Mouse (Mus musculus): ENCODE data around the gene Emc4.

The Emc4 gene

GRCm38 (mm10) chr2:112367726-112368673 lies at the start of gene Emc4:
Gene Emc4 (minus strand): TSS chr2:112368027.
- in situ Hi-C loops (cut with MboI; ENCODE audit: unreplicated experiment in 2 of 2), result loop anchor here in 1 of 2 experiments (5.0 kb wide), 1 partner anchor 106 kb away; the partner anchor contains the start of gene Nop10

DNA sequence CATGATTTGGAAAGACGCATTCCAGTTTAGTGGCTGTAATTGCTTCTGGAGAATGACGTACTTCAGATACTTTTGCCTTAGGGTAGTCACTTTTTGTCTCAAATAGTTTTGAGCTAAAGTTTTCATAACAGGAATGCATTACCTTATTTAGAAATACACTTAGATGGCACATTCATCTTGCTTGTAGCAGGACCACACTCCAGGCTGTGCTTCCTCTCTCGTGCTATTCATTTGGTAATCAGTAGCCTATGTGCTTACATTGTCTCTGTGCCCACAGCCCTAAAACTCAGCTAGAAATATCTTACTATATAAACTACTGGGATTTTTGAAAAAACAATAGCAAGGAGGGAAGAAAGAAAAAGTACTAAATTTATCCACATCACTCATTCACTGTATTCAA lies 39.2 kb upstream of the Emc4 start:
- in situ Hi-C loops (cut with MboI; ENCODE audit: unreplicated experiment in 2 of 2), result no loop called here

- in situ Hi-C loops (cut with MboI; ENCODE audit: unreplicated experiment in 2 of 2), result loop anchor here in 1 of 2 experiments (25.0 kb wide), 2 partner anchors 366 to 1441 kb away; partner anchors contain the start of genes Arhgap11a and Scg5
Observed at GRCm38 (mm10) chr2:112396649-112397048, 28.8 kb upstream of the Emc4 start.

DNA sequence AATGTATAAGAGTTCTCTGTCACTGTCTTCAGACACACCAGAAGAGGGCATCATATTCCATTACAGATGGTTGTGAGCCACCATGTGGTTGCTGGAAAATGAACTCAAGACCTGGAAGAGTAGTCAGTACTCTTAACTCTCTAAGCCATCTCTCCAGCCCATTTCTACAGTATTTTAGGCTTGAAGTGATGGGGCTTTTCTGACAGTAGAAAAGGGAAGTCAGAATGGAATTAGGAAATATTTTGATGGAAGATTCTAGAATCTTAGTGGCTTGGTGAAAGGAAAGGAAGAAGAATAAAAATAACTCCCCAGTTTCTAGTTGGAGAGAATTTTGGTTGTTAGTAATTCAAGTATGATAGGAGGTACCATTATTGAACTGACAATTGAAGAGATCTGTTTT lies 26.1 kb upstream of the Emc4 start:
- in situ Hi-C loops (cut with MboI; ENCODE audit: unreplicated experiment in 2 of 2), result loop anchor here (5.0 to 25.0 kb wide), 4 partner anchors 33 to 1443 kb away; partner anchors contain the start of genes Arhgap11a (in 1 of the 2) and Scg5 (in 1 of the 2)

DNA sequence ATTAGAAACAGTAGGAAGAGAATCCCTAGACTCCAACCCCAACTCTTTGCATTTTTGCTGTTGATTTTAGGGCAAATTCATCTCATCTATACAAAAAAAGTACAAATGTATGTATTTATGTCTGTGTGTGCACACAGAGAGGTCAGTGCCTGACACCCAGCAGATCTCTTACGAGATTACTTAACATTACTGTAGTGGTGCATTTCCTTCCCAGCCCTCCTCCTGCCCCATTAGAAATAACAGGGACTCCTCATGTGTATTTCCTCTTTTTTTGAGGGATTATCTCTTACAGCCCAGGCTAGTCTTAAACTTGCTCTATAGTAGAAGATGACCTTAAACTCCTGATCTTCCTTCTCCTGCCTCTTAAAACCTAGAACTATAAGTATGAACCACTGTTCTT lies 24.9 kb upstream of the Emc4 start:
- in situ Hi-C loops (cut with MboI; ENCODE audit: unreplicated experiment in 2 of 2), result loop anchor here (5.0 to 25.0 kb wide), 4 partner anchors 35 to 1445 kb away; partner anchors contain the start of genes Arhgap11a (in 1 of the 2) and Scg5 (in 1 of the 2)

DNA sequence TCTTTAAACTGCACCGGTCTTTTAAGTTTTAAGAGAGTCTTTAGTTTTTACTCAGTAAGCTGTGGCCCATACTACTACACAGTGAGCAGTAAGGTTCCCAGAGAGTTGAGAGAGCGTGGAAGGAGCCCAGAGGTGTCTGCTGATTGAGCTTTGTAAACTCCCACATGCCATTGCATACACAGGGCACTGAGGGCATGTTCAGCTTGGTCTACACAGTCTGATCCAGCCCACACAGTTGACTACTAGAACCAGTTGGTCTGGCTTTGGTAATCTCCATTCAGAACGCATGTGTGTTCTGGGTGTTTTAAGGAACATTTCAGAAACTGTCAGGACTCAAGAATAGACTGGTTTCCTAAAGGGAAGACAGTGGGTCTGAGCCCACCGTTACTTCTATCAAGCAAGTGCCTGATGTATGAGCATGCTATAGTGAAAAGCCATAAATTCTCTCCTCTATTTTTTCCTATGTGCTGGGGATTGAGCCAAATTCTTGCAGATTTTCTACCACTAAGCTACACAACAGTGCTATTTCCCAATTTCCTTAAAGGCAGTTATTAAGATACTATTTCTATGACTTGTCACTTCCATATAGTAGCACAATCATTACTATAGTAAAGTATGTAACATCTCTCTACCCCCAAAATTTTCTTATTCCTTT lies 23.6 kb upstream of the Emc4 start:
- in situ Hi-C loops (cut with MboI; ENCODE audit: unreplicated experiment in 2 of 2), result loop anchor here (5.0 to 25.0 kb wide), 4 partner anchors 36 to 1446 kb away; partner anchors contain the start of genes Arhgap11a (in 1 of the 2) and Scg5 (in 1 of the 2)

DNA sequence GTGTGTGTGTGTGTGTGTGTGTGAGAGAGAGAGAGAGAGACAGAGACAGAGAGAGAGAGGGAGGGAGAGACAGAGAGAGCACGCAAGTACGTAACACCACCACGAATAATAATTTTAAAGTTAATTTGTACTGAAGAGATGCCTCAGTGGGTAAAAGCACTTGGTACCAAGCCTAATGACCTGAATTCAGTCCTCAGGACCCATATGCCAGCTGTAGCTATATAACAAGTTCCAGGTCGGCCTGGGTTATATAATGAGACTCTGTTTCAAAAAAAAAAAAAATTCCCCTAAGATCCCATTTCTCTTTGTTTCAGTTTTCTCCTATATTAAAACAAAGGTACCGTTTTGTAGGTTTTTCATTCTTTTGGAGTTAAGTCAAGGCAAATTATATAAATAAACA lies 23.0 kb upstream of the Emc4 start:
- in situ Hi-C loops (cut with MboI; ENCODE audit: unreplicated experiment in 2 of 2), result loop anchor here (5.0 to 25.0 kb wide), 4 partner anchors 36 to 1446 kb away; partner anchors contain the start of genes Arhgap11a (in 1 of the 2) and Scg5 (in 1 of the 2)

DNA sequence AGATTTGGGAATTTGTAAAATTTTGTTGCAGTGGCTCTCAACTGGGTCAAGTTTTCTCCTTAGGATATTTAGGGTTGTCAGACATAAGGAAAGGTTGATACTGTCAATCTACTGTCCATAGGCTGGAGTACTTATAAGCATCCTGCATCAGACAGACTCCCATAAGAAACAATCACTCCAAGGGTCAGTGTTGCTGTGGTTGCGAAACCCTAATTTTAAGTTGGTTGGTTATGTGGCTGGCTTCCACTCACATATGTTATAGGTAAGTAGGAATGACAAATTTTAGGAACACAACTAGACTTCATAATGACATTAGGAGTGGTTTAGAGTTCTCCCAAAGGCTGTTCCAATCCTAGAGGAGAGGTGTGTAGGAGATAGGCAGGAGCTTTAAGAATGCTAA lies 13.4 kb upstream of the Emc4 start:
- in situ Hi-C loops (cut with MboI; ENCODE audit: unreplicated experiment in 2 of 2), result loop anchor here in 1 of 2 experiments (25.0 kb wide), 2 partner anchors 381 to 1456 kb away; partner anchors contain the start of genes Arhgap11a and Scg5

- in situ Hi-C loops (cut with MboI; ENCODE audit: unreplicated experiment in 2 of 2), result loop anchor here in 1 of 2 experiments (25.0 kb wide), 2 partner anchors 382 to 1457 kb away; partner anchors contain the start of genes Arhgap11a and Scg5
Observed at GRCm38 (mm10) chr2:112380131-112380530, 12.3 kb upstream of the Emc4 start.

DNA sequence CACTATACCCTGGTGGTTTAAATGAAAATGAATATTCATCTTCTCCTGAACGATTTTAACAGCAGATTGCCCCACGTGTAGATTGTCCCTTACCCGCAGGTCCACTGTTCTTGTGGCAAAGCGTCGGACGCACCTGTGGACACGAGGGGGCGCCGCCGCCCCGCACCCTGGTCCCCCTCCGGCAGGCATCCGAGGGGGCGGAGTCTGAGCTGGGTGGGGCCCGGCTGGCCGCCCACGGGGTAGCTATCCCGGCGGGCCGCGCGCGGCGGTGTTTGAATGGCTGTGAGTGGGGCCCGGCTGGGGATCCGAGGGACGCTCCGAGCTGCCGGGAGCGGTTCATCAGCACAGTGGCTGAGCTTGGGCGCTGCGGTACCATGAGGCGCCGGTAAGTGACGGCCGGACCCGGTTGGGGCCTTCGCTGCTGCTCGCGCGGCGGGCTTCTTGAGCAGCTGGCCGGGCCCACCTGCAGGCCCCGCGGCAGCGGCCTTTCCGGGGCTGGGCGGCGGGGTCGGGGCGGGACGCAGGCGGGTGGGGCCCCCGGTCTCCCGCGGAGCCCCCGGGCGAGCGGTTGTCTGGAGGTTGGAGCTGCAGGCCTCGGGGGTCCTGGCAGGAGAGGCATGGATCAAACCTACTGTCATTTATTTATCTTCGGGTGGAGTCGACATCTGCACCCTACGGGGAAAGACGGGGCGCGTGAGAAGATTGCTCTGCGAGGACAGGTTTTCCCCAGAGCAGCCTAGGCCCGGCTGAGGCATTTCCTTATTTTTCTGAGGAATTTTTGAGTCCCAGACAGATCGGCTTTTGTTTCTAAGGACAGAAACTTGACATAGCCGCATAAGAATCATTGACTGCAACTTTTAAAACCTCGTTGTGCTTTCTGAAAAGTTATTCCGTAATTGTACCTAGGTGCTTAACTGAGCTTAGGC lies 11.4 kb upstream of the Emc4 start, which contains the start of gene Katnbl1:
TSS of gene Katnbl1 (plus strand) at position 239 of the 926 bp plus-strand sequence.
- in situ Hi-C loops (cut with MboI; ENCODE audit: unreplicated experiment in 2 of 2), result loop anchor here (5.0 to 25.0 kb wide), 4 partner anchors 98 to 1458 kb away; partner anchors contain the start of genes Arhgap11a (in 1 of the 2), Chrm5 (in 1 of the 2) and Scg5 (in 1 of the 2)

DNA sequence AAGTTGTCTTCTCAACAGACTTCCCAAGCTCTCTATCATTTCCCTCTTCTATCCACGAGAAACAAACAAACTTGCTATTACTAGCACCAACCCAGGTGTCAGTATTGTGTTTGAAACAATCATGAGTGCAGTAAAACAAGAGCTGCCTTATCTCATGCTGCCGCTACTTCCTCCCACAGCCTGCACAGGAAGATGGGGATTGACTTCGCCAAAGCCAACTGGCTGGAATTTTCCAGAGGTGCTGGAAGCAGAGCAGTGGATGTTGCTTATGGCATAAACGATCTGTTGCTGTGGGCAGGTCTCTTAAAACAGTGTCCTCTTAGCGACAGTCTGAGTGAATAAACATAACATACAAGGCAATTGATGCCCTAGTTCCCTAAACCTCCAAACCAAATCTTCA lies 6.8 kb upstream of the Emc4 start:
- in situ Hi-C loops (cut with MboI; ENCODE audit: unreplicated experiment in 2 of 2), result loop anchor here (5.0 to 25.0 kb wide), 4 partner anchors 103 to 1463 kb away; partner anchors contain the start of genes Arhgap11a (in 1 of the 2), Chrm5 (in 1 of the 2) and Scg5 (in 1 of the 2)

- in situ Hi-C loops (cut with MboI; ENCODE audit: unreplicated experiment in 2 of 2), result no loop called here
Observed at GRCm38 (mm10) chr2:112373141-112373540, 5.3 kb upstream of the Emc4 start.

GRCm38 (mm10) chr2:112369941-112370340 lies 2.1 kb upstream of the Emc4 start:
- in situ Hi-C loops (cut with MboI; ENCODE audit: unreplicated experiment in 2 of 2), result loop anchor here in 1 of 2 experiments (5.0 kb wide), 1 partner anchor 108 kb away; the partner anchor contains the start of gene Nop10

DNA sequence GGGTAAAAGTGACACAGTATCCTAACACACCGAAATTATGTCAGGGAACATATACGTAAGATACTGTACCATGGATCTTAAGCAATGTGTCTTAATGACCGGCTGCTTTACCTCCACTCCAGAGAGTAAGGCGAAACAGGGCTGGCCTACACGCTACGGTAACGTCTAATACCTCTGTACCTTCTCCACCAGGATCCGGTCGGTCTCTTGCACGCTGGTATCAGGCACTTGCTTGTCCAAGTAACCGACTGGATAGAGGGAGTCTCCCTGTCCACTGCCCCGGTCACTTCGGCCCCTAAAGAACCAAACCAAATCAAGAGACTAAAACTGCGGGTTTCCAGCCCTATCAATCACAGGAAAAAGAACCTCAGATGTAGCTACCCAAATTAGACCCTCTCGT lies 605 bp downstream of the Emc4 start:
- in situ Hi-C loops (cut with MboI; ENCODE audit: unreplicated experiment in 2 of 2), result loop anchor here in 1 of 2 experiments (5.0 kb wide), 1 partner anchor 105 kb away; the partner anchor contains the start of gene Nop10

GRCm38 (mm10) chr2:112360781-112361169 lies 7.1 kb downstream of the Emc4 start:
- in situ Hi-C loops (cut with MboI; ENCODE audit: unreplicated experiment in 2 of 2), result no loop called here

DNA sequence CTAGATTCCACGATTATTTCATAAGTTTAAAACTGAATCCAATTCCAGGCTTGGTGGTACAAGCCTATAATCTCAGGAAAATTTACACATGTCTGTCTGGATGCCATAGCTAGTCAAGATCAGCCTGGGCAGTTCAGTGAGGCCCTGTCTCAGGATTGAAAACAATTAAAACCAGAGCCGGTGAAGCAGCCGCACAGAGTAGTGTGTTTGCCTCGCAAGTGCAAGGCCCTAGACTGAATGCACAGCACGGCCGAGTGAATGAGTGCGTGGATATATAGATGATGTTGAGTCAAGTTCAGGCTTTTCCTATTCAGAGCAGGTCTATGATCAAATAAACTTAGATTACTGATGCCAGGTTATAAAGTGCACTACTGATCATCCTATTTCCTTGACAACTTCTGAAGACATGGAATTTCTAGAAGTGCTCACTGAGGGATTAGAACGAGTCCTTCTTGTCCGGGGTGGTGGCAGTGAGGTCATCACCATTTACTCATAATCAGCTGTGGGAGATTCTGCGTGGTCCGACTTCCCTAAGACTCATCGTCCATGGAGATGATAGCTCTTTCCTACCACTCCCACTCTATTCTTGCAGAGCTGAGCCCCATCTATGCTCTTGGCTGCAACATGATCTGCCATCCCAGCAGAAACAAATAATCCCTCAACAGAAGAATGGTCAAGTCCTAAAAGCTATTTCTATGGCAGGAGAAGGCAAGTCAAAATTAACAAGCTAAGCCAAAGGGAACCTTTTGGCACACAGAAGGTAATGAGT lies 7.6 kb downstream of the Emc4 start:
- in situ Hi-C loops (cut with MboI; ENCODE audit: unreplicated experiment in 2 of 2), result no loop called here

DNA sequence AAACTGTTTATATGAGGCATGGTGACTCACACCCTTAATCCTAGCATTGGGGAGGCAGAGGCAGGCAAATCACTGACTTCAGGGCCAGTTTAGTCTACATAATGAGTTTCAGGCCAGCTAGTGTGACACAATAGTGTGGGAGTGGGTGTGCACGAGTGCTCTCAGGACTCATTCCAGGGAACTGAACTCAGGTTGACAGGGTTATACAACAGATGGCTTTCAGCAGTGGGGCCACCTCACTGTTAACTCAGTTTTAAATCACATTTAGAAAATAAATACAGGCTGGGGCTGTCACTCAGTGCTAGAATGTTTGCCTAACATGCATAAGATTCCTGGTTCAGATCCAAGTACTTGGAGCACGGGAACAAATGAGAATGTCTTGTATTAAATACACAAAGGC lies 8.2 kb downstream of the Emc4 start:
- in situ Hi-C loops (cut with MboI; ENCODE audit: unreplicated experiment in 2 of 2), result loop anchor here in 1 of 2 experiments (5.0 kb wide), 1 partner anchor 97 kb away; the partner anchor contains the start of gene Nop10

Data from v-Abl transformed pro-B cells (cell line).